Mouse (Mus musculus): ENCODE data around the gene Atp8a2.

DNA sequence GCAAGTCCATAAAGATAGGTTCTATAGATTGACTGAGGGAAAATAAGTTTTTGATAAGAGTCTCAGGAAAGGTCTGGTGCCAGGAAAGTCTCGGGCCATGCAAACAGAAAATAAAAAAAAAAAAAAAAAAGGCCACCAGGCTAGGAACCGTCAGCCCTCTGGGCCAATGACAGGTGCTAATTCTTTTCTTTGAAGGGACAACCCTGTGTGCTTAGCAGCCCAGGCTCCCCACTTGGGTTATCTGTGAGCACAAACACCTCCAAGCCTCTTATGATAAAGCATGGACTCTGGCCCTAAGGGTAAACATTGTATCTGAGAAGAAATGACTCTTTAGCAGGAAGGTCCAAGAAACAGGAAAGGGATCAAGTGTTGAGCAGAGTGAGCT is 18.4 kb downstream of the Atp8a2 start:
- TF ChIP-seq POLR2A (IDR thresholded peaks at IDR 0.05; ENCODE audit: insufficient read length, low read depth) (no peak), E2F4 (IDR thresholded peaks at IDR 0.05; ENCODE audit: insufficient read depth) (no peak), REST (IDR thresholded peaks at IDR 0.05; ENCODE audit: insufficient read depth, insufficient read length) (no peak), SRF (IDR thresholded peaks at IDR 0.05; ENCODE audit: control insufficient read depth, insufficient read length, low read depth) (no peak), USF1 (IDR thresholded peaks at IDR 0.05; ENCODE audit: low read depth) (no peak), POLR2AphosphoS2 (IDR thresholded peaks at IDR 0.05; ENCODE audit: insufficient read length, low read depth) (no peak), CEBPB (IDR thresholded peaks at IDR 0.05; ENCODE audit: insufficient read depth, poor library complexity, severe bottlenecking) (no peak), MAX (IDR thresholded peaks at IDR 0.05; ENCODE audit: low read depth) (no peak), MYOD1 (IDR thresholded peaks at IDR 0.05; ENCODE audit: control insufficient read depth in 1 of 3, insufficient read length in 2 of 3, low read depth in 2 of 3) (no peak), TCF3 (IDR thresholded peaks at IDR 0.05; ENCODE audit: insufficient read length, low read depth) (no peak), TCF12 (IDR thresholded peaks at IDR 0.05; ENCODE audit: insufficient read depth, poor library complexity, severe bottlenecking) (no peak), MYOG (IDR thresholded peaks at IDR 0.05; ENCODE audit: control insufficient read depth in 1 of 3, insufficient read depth in 1 of 3, insufficient read length in 2 of 3, low read depth in 2 of 3) (no peak)

Data from myocyte (in vitro differentiated cells).